Mouse (Mus musculus) liver, embryonic 13.5 days (tissue): Measurements from ENCODE around the gene Mfsd4b2. TPM values are rescaled to one million over a fixed set of nuclear protein-coding genes. Genes with fewer than 3 reads are reported as not detected.

Experiments used
- ATAC-seq: fragments of 200-750 bp; cut with Nextera tagmentation; 2 replicates; pipeline ENCODE4 v1.8.0; 2017; ENCODE audit warnings: low read depth, mild to moderate bottlenecking, moderate number of reproducible peaks, moderate library complexity
- DNase-seq: peaks from one replicate; pipeline ENCODE4 v3.0.0; 2022
- H3K27ac ChIP-seq: fragments of 300-500 bp; sonication (generic); 2 replicates; pipeline ENCODE4 v1.5.1; 2015; ENCODE audit warnings: moderate library complexity, mild to moderate bottlenecking, inconsistent platforms
- H3K27me3 ChIP-seq: fragments of 300-500 bp; sonication (generic); 2 replicates; pipeline ENCODE4 v1.6.1; 2015; ENCODE audit warnings: mild to moderate bottlenecking, inconsistent platforms
- H3K36me3 ChIP-seq: fragments of 300-500 bp; sonication (generic); 2 replicates; pipeline ENCODE4 v1.6.1; 2015; ENCODE audit warnings: mild to moderate bottlenecking, inconsistent platforms
- H3K4me1 ChIP-seq: fragments of 300-500 bp; sonication (generic); replicated peaks from 2 replicates; pipeline ENCODE4 v1.6.1; 2015; ENCODE audit warnings: inconsistent platforms
- H3K4me2 ChIP-seq: fragments of 300-500 bp; sonication (generic); 2 replicates; pipeline ENCODE4 v1.6.1; 2015; ENCODE audit warnings: inconsistent platforms, mild to moderate bottlenecking, moderate library complexity
- H3K4me3 ChIP-seq: fragments of 300-500 bp; sonication (generic); replicated peaks from 2 replicates; pipeline ENCODE4 v1.5.1; 2015; ENCODE audit warnings: mild to moderate bottlenecking, inconsistent platforms
- H3K9ac ChIP-seq: fragments of 300-500 bp; sonication (generic); 2 replicates; pipeline ENCODE4 v1.6.1; 2015; ENCODE audit warnings: mild to moderate bottlenecking, inconsistent platforms
- H3K9me3 ChIP-seq: fragments of 300-500 bp; sonication (generic); replicated peaks from 2 replicates; pipeline ENCODE4 v1.6.1; 2016; ENCODE audit warnings: inconsistent platforms
- WGBS: fragments of 180-500 bp; shearing (Covaris S2); methylation state at CpG from one replicate; pipeline ENCODE4 v1.1.7; 2015; ENCODE audit not compliant: insufficient replicate concordance; 5-methylcytosine and 5-hydroxymethylcytosine counted together
- polyA plus RNA-seq: library from polyadenylated mRNA; unstranded; fragments of >200 nt; fragmentation: Nextera tagmentation; extraction: Ambion mirVana; gene quantifications from 2 replicates; pipeline ENCODE4 v1.2.1, GENCODE M21; 2015

The Mfsd4b2 gene
- polyA plus RNA-seq: not detected in 2 replicates

GRCm38 (mm10) chr10:39926616-39927139 is at the start of gene Mfsd4b2:
Mfsd4b2 (minus strand) TSS chr10:39926923.
- peak within 1 kb of the TSS; percentile 45 for H3K4me3 ChIP-seq
- DNase-seq: no peak
- H3K27me3 ChIP-seq: peaks cover 32% of the 10 kb centered on the region
- H3K9me3 ChIP-seq: no peaks in the 10 kb centered on the region
- H3K27ac ChIP-seq: no peak within 1 kb of the TSS
- H3K9ac ChIP-seq: peak within 1 kb of the TSS; percentile 36; the same call in 1 of the 2 replicates
- H3K4me2 ChIP-seq: peak within 1 kb of the TSS; percentile 63
- no peak for ATAC-seq
- WGBS: 3% methylated on average over 40 of the region's 41 CpGs
- H3K36me3 ChIP-seq: no peaks in the 10 kb centered on the region
- peaks cover 11% of the 10 kb centered on the region; the same call in 1 of the 2 replicates for H3K4me1 ChIP-seq

- DNase-seq: no peak
- Histone ChIP-seq H3K4me3 (no peak overlapping the region), H3K36me3 (no peaks in the 10 kb centered on the region), H3K4me1 (no peaks in the 10 kb centered on the region), H3K9me3 (peaks cover 12% of the 10 kb centered on the region; the same call in 1 of the 2 replicates), H3K27me3 (no peaks in the 10 kb centered on the region), H3K27ac (no peak overlapping the region), H3K9ac (no peak overlapping the region), H3K4me2 (no peak overlapping the region)
- no peak for ATAC-seq
- 32% methylated on average over 2 of the region's 2 CpGs for WGBS
These were observed 49.0 kb upstream of the Mfsd4b2 start for GRCm38 (mm10) chr10:39975771-39976170.

GRCm38 (mm10) chr10:39974982-39975381 is 48.3 kb upstream of the Mfsd4b2 start:
- ATAC-seq (no peak), DNase-seq (no peak)
- Histone ChIP-seq H3K27me3 (no peaks in the 10 kb centered on the region), H3K9ac (no peak overlapping the region), H3K4me3 (no peak overlapping the region), H3K27ac (no peak overlapping the region), H3K36me3 (no peaks in the 10 kb centered on the region), H3K9me3 (peaks cover 12% of the 10 kb centered on the region; the same call in 1 of the 2 replicates), H3K4me1 (no peaks in the 10 kb centered on the region), H3K4me2 (no peak overlapping the region)
- WGBS: 57% methylated on average over 11 of the region's 11 CpGs

- no peak for DNase-seq
These were observed 40.8 kb upstream of the Mfsd4b2 start for GRCm38 (mm10) chr10:39967512-39967911.

GRCm38 (mm10) chr10:39961906-39962305 is 35.2 kb upstream of the Mfsd4b2 start:
- no peak overlapping the region for H3K4me3 ChIP-seq
- DNase-seq (no peak), ATAC-seq (no peak)
- H3K4me1 ChIP-seq: peaks cover 16% of the 10 kb centered on the region
- no peaks in the 10 kb centered on the region for H3K36me3 ChIP-seq
- H3K9me3 ChIP-seq: no peaks in the 10 kb centered on the region
- no peak overlapping the region for H3K9ac ChIP-seq
- 17% methylated on average over 1 of the region's 1 CpGs for WGBS
- H3K27ac ChIP-seq: no peak overlapping the region
- no peak overlapping the region for H3K4me2 ChIP-seq
- 0 out of 2 replicates have a peak, but pooled peaks cover 4% of the 10 kb centered on the region for H3K27me3 ChIP-seq

More at GRCm38 (mm10) chr10:39967512-39967911, 40.8 kb upstream of the Mfsd4b2 start:
- Histone ChIP-seq H3K4me1 (no peaks in the 10 kb centered on the region), H3K36me3 (no peaks in the 10 kb centered on the region), H3K4me2 (no peak overlapping the region), H3K9ac (no peak overlapping the region), H3K4me3 (no peak overlapping the region), H3K27ac (no peak overlapping the region), H3K27me3 (no peaks in the 10 kb centered on the region), H3K9me3 (no peaks in the 10 kb centered on the region)
- no peak for ATAC-seq
- 63% methylated on average over 3 of the region's 3 CpGs for WGBS

- no peak overlapping the region for H3K27ac ChIP-seq
- H3K36me3 ChIP-seq: no peaks in the 10 kb centered on the region
- H3K4me3 ChIP-seq: no peak overlapping the region
- H3K27me3 ChIP-seq: 0 out of 2 replicates have a peak, but pooled peaks cover 4% of the 10 kb centered on the region
- peaks cover 16% of the 10 kb centered on the region for H3K4me1 ChIP-seq
- H3K4me2 ChIP-seq: peak overlapping the region; percentile 83
- WGBS: 40% methylated on average over 11 of the region's 11 CpGs
- no peaks in the 10 kb centered on the region for H3K9me3 ChIP-seq
- ATAC-seq (peak; percentile 32; the same call in 1 of the 2 replicates), DNase-seq (no peak)
- no peak overlapping the region for H3K9ac ChIP-seq
These were observed 33.7 kb upstream of the Mfsd4b2 start for GRCm38 (mm10) chr10:39960441-39960822.

GRCm38 (mm10) chr10:39959761-39960440 is 33.2 kb upstream of the Mfsd4b2 start, which contains the start of gene Mfsd4b3:
Mfsd4b3 (minus strand) TSS chr10:39960153.
- ATAC-seq: peak; percentile 96
- H3K36me3 ChIP-seq: no peaks in the 10 kb centered on the region

GRCm38 (mm10) chr10:39958266-39958665 is 31.5 kb upstream of the Mfsd4b2 start:
- H3K9me3 ChIP-seq: no peaks in the 10 kb centered on the region
- 59% methylated on average over 4 of the region's 4 CpGs for WGBS
- no peak overlapping the region for H3K4me2 ChIP-seq
- H3K4me1 ChIP-seq: peaks cover 16% of the 10 kb centered on the region
- no peak for ATAC-seq
- no peak for DNase-seq
- no peak overlapping the region for H3K27ac ChIP-seq
- 0 out of 2 replicates have a peak, but pooled peaks cover 4% of the 10 kb centered on the region for H3K27me3 ChIP-seq
- no peak overlapping the region for H3K9ac ChIP-seq
- no peaks in the 10 kb centered on the region for H3K36me3 ChIP-seq
- H3K4me3 ChIP-seq: no peak overlapping the region

More at GRCm38 (mm10) chr10:39959761-39960440, 33.2 kb upstream of the Mfsd4b2 start, which contains the start of gene Mfsd4b3:
- peak; percentile 89 for DNase-seq
- H3K4me1 ChIP-seq: peaks cover 16% of the 10 kb centered on the region
- peak within 1 kb of the TSS; percentile 59 for H3K27ac ChIP-seq
- peak within 1 kb of the TSS; percentile 83 for H3K4me2 ChIP-seq
- WGBS: under 1% methylated on average over 38 of the region's 38 CpGs
- 0 out of 2 replicates have a peak, but pooled peaks cover 4% of the 10 kb centered on the region for H3K27me3 ChIP-seq
- no peaks in the 10 kb centered on the region for H3K9me3 ChIP-seq
- peak within 1 kb of the TSS; percentile 62 for H3K4me3 ChIP-seq
- peak within 1 kb of the TSS; percentile 65 for H3K9ac ChIP-seq

GRCm38 (mm10) chr10:39956340-39956878 is 29.7 kb upstream of the Mfsd4b2 start:
- Histone ChIP-seq H3K27me3 (0 out of 2 replicates have a peak, but pooled peaks cover 4% of the 10 kb centered on the region), H3K4me1 (peaks cover 16% of the 10 kb centered on the region), H3K9me3 (no peaks in the 10 kb centered on the region), H3K4me3 (no peak overlapping the region), H3K27ac (no peak overlapping the region), H3K4me2 (no peak overlapping the region), H3K9ac (no peak overlapping the region), H3K36me3 (no peaks in the 10 kb centered on the region)
- WGBS: 45% methylated on average over 2 of the region's 2 CpGs
- no peak for DNase-seq
- ATAC-seq: no peak

- 65% methylated on average over 2 of the region's 2 CpGs for WGBS
- H3K4me1 ChIP-seq: peaks cover 12% of the 10 kb centered on the region
- no peaks in the 10 kb centered on the region for H3K9me3 ChIP-seq
- H3K36me3 ChIP-seq: no peaks in the 10 kb centered on the region
- DNase-seq: no peak
- H3K27ac ChIP-seq: no peak overlapping the region
- H3K4me3 ChIP-seq: no peak overlapping the region
- ATAC-seq: no peak
- H3K27me3 ChIP-seq: 0 out of 2 replicates have a peak, but pooled peaks cover 4% of the 10 kb centered on the region
- H3K9ac ChIP-seq: no peak overlapping the region
- H3K4me2 ChIP-seq: no peak overlapping the region
These were observed 28.4 kb upstream of the Mfsd4b2 start for GRCm38 (mm10) chr10:39955163-39955562.

GRCm38 (mm10) chr10:39949377-39949954 is 22.7 kb upstream of the Mfsd4b2 start:
- H3K36me3 ChIP-seq: no peaks in the 10 kb centered on the region
- H3K4me2 ChIP-seq: no peak overlapping the region
- H3K27ac ChIP-seq: no peak overlapping the region
- H3K4me3 ChIP-seq: no peak overlapping the region
- ATAC-seq: no peak
- DNase-seq: no peak
- H3K27me3 ChIP-seq: no peaks in the 10 kb centered on the region
- H3K9me3 ChIP-seq: no peaks in the 10 kb centered on the region
- no peaks in the 10 kb centered on the region for H3K4me1 ChIP-seq
- H3K9ac ChIP-seq: no peak overlapping the region
- whole genome bisulfite sequencing: 79% methylated on average over 2 of the region's 2 CpGs
